Mouse (Mus musculus) bone marrow, adult 2 months (tissue): Measurements from ENCODE around the gene Crybg3.

Experiments
- CTCF ChIP-seq: fragments of 200-500 bp; IDR thresholded peaks from 2 replicates; pipeline ENCODE4 v1.5.1; 2011; ENCODE audit warnings: low read length, control low read depth; ENCODE audit not compliant: control insufficient read depth, insufficient read depth
- POLR2A ChIP-seq: fragments of 200-500 bp; IDR thresholded peaks from 2 replicates; pipeline ENCODE4 v1.6.1; 2011; ENCODE audit warnings: low read depth, mild to moderate bottlenecking, control low read depth, low read length, borderline replicate concordance; ENCODE audit not compliant: control insufficient read depth

DNA sequence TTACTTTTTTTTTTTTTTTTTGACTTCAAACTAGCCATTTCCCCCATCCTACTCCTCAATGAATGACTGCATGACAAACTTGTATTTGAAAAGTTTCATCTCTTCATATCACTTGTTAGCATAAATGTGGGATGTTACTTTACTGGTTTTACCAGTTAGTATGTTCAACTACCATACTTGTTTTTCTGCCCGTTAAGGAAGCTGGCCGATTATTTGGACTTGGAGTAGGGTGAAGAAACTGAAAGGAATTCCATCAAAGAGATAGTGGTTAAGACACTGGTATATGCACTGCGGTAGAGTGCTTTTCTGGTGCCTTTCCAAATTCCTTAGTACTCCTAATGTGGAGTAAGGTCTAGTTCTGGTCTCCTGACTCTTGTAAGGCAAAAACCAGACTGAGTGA is 39.2 kb upstream of the Crybg3 start:
- TF ChIP-seq POLR2A: no peak
- no peak for TF ChIP-seq CTCF
